Mouse (Mus musculus): ENCODE data around the gene Sfrp5. TPM values are rescaled to one million over a fixed set of nuclear protein-coding genes. Genes with fewer than 3 reads are reported as not detected.

The Sfrp5 gene
- not detected in 2 replicates for polyA plus RNA-seq (2011; ENCODE audit: insufficient read length, low read depth, missing spikeins)

DNA sequence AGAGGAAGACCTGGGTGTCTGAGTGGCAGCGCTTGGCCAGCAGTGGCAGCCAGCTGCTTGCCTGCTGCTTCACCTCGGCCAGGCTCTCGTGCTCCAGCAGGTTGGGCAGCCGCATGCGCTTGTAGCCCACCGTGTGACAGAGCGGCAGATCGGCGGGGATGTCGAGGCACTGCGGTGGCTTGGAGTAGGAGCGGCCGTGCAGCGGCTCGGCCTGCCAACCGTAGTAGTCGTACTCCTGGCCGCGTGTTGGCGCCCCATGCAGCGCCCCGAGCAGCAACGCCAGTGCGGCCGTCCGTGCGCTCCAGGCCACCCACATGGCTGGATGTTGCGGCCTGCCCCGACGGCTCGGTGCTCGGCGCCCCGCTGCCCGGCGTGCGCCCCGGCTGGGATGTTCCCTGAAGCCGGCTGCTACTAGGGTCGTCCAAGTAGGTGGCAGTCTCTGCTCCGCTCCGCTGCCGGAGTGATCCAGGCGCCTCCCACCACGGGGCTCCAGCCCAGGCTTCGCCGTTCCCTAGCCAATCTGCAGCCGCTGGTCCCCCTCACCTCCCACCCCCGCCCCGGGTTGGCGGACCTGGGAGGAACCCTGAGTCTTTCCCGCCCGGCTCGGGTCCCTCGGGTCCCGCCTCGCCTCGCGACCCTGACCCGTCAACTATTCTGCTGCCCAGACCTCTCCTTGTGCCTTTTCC lies at the start of gene Sfrp5:
Sfrp5 (minus strand) TSS at position 557 of the 686 bp plus-strand sequence.
- H3K27ac ChIP-seq (ENCODE audit: insufficient read depth, low read length), result no peak within 1 kb of the TSS
- no peak within 1 kb of the TSS for H3K4me3 ChIP-seq (ENCODE audit: insufficient read depth, low read length)
- TF ChIP-seq POLR2A (IDR thresholded peaks at IDR 0.05; ENCODE audit: low read depth, low read length) (no peak), CTCF (IDR thresholded peaks at IDR 0.05; ENCODE audit: borderline replicate concordance, insufficient read depth, low read length) (no peak)
- no peaks in the 10 kb centered on the region for H3K4me1 ChIP-seq (ENCODE audit: control insufficient read depth, insufficient read depth, low read length)

DNA sequence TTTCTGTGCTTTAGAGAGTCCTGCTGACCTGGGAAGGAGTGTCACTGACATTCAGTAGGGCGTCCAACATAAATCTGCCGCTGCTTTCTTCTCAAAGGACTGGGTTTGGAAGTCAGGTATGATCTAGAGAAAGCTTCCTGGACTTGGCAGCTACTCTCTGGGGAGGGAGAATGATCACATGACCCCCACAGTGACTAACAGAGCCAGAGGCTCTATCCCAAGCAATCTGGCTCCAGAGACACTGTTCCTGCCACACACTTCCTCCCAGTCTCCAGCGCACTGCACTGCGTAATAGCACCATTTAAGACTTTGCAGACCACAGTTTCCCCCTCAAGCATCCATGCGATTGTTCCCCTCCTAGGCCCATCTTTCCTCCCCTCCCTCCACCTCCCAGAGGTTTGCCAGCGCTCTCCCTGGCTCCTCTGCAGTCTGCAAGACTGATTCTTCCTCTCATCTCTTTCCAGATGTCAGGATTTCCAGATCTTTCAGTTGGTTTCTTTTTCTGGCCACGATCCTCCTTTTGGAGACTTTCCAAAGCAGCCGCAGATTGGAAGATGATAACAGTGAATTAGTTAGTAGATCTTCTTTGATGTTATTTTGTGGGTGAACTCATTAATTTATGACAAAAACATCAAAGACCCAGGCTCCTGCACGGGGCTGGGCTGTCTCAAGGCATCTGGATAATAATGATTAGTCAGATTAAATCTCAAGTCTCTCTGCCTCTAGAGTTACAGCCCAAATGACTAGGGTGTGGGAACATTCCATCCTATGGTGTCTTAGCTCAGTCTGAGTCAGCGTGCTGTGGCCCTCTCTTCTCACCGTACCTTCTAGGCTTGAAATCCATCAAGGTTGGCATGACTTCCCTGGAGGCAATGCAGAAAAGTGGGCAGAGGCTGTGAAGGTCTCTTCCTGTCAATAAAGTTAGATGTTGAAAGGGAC lies 48.2 kb upstream of the Sfrp5 start:
- TF ChIP-seq POLR2A (IDR thresholded peaks at IDR 0.05; ENCODE audit: low read depth, low read length) (no peak), CTCF (IDR thresholded peaks at IDR 0.05; ENCODE audit: borderline replicate concordance, insufficient read depth, low read length) (no peak)
- no peaks in the 10 kb centered on the region for H3K4me1 ChIP-seq (ENCODE audit: control insufficient read depth, insufficient read depth, low read length)
- H3K27ac ChIP-seq (ENCODE audit: insufficient read depth, low read length), result no peak overlapping the region
- H3K4me3 ChIP-seq (ENCODE audit: insufficient read depth, low read length), result no peak overlapping the region

DNA sequence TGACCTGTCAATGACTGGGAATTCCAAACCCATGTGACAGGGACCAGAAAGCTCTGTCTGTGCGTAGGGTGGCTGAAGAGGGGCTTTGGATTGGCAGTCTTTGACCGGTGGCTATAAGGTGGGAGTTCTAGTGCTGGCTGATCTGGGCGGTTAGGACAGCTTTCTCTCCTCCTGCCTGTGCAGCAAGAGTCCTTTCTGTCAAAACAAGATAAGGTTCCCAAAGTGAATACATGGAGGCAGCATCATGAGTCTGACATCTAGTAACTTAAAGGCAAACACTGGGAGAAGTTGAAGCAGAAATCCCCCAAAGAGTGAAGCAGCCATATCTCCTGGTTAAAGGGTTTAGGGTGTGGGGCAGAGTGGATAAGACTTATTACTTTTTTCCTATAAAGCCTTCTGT lies 45.5 kb upstream of the Sfrp5 start, which contains the start of gene Golga7b:
Golga7b (plus strand) TSS at position 56 of the 400 bp plus-strand sequence.
- TF ChIP-seq POLR2A (IDR thresholded peaks at IDR 0.05; ENCODE audit: low read depth, low read length) (no peak), CTCF (IDR thresholded peaks at IDR 0.05; ENCODE audit: borderline replicate concordance, insufficient read depth, low read length) (no peak)
- Histone ChIP-seq H3K4me1 (ENCODE audit: control insufficient read depth, insufficient read depth, low read length) (no peaks in the 10 kb centered on the region), H3K27ac (ENCODE audit: insufficient read depth, low read length) (no peak within 1 kb of the TSS), H3K4me3 (ENCODE audit: insufficient read depth, low read length) (no peak within 1 kb of the TSS)

DNA sequence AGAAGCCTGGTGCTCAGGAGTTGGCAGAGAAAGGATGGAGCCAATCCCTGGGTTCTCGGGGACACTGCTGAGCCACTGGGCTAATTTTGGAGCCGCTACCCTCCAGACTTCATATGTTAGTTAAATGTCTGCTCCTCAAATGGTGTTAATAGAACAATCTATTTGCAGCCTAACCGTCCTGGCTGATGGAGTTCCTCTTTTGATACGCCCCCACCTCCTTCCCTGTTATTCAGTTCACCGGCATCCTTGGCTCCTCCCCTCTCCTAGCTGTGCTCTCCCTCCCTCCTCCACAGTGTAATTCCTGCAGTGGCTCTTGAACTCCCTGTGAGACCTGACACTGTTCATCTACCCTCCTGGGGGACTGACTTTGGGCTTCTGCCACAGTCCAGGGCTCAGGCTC lies 44.6 kb upstream of the Sfrp5 start:
- Histone ChIP-seq H3K4me1 (ENCODE audit: control insufficient read depth, insufficient read depth, low read length) (no peaks in the 10 kb centered on the region), H3K27ac (ENCODE audit: insufficient read depth, low read length) (no peak overlapping the region), H3K4me3 (ENCODE audit: insufficient read depth, low read length) (no peak overlapping the region)
- TF ChIP-seq POLR2A (IDR thresholded peaks at IDR 0.05; ENCODE audit: low read depth, low read length) (no peak), CTCF (IDR thresholded peaks at IDR 0.05; ENCODE audit: borderline replicate concordance, insufficient read depth, low read length) (no peak)

DNA sequence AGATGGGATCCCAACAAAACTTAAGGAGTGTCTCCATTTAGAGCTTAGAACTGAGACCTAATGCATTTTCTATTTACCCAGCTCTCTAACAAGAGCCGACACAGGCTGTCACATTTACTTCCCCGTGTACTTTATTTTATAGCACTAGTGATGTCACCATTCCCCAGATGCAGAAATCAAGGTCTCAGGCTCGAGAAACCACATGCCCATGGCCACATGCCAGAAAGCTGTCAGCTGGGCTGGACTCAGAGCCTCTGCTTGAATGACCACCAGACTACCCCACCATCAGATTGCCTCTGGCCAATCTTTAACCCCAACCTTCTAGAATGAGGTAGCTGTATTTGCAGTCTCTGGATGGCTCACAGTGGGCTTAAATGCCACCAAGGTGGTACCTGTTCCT lies 41.3 kb upstream of the Sfrp5 start:
- Histone ChIP-seq H3K4me3 (ENCODE audit: insufficient read depth, low read length) (no peak overlapping the region), H3K27ac (ENCODE audit: insufficient read depth, low read length) (no peak overlapping the region), H3K4me1 (ENCODE audit: control insufficient read depth, insufficient read depth, low read length) (no peaks in the 10 kb centered on the region)
- no peak for TF ChIP-seq CTCF (IDR thresholded peaks at IDR 0.05; ENCODE audit: borderline replicate concordance, insufficient read depth, low read length)
- TF ChIP-seq POLR2A (IDR thresholded peaks at IDR 0.05; ENCODE audit: low read depth, low read length), result no peak

DNA sequence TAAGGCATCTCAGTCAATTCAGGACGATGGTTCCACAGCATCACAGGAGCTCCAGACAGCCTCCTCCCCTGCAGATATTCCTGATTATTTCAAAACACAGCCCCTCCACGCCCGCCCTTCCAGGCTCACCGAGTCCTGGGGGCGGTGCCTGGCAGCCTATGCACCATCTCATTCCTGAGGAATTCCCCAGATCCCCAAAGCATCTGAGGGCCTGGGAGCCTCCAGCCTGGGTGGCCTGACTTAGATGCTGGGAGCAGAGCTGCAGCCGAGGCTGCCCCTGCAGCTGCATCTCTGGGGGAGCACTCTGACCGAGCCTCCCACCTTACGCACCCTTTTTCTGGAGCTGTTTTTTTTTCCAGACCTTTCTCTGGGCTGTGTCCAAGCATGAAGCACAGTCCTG lies 38.8 kb upstream of the Sfrp5 start:
- Histone ChIP-seq H3K4me1 (ENCODE audit: control insufficient read depth, insufficient read depth, low read length) (no peaks in the 10 kb centered on the region), H3K4me3 (ENCODE audit: insufficient read depth, low read length) (no peak overlapping the region), H3K27ac (ENCODE audit: insufficient read depth, low read length) (no peak overlapping the region)
- TF ChIP-seq POLR2A (IDR thresholded peaks at IDR 0.05; ENCODE audit: low read depth, low read length), result no peak
- no peak for TF ChIP-seq CTCF (IDR thresholded peaks at IDR 0.05; ENCODE audit: borderline replicate concordance, insufficient read depth, low read length)

DNA sequence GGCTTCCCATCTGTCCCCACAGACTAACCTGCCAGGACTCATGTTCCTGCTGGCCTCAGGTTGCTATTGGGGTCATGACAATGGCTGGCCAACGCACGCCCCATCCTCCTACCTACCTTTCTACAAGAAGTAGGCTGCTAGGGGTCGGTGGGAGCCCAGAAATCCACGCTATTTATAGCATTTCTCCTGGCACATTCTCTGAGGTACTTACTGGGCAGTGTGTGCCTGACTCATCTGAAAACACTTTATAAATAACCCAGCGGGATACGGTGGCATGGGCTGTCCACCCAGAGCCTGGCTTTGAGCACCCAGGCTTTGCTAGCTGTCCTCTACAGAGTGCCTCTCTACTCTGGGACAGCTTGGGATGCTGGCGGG lies 36.3 kb upstream of the Sfrp5 start:
- H3K27ac ChIP-seq (ENCODE audit: insufficient read depth, low read length), result no peak overlapping the region
- TF ChIP-seq CTCF (IDR thresholded peaks at IDR 0.05; ENCODE audit: borderline replicate concordance, insufficient read depth, low read length) (no peak), POLR2A (IDR thresholded peaks at IDR 0.05; ENCODE audit: low read depth, low read length) (no peak)
- no peak overlapping the region for H3K4me3 ChIP-seq (ENCODE audit: insufficient read depth, low read length)
- no peaks in the 10 kb centered on the region for H3K4me1 ChIP-seq (ENCODE audit: control insufficient read depth, insufficient read depth, low read length)

DNA sequence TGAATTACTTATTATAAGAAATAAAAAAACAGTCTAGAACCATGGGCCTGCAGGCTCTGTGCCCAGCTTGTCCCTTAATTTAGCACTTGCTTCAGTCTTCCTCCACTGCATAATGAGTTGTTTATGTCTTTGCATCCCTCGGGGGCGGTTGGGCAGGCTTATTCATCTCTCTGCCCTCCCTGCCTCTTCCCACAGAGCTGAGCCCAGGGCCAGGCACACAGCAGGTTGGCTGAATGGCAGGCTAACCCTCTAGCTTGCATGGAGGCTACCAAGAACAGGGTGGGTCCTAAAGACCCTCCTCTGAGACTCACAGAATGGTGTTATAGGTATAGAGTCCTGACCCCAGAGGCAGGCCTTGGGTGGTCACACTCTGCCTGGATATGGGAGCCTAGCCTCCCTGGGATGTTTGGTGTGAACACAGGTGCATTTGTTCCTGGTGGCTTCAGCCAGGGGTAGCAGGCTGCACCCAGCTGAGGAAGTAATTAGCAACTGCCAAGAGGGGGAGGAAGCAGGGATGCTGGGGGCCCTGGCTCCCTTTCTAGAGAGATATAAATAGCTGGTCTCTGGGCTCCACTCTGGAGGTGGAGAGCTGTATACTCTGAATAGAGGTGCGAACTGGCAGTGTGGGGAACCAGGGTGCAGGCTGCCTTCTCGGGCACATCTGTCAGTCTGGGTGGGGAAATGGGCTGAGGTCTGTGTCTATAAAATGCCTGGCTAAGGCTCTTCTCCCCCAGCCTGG lies 35.7 kb upstream of the Sfrp5 start:
- H3K27ac ChIP-seq (ENCODE audit: insufficient read depth, low read length), result no peak overlapping the region
- H3K4me1 ChIP-seq (ENCODE audit: control insufficient read depth, insufficient read depth, low read length), result no peaks in the 10 kb centered on the region
- no peak for TF ChIP-seq CTCF (IDR thresholded peaks at IDR 0.05; ENCODE audit: borderline replicate concordance, insufficient read depth, low read length)
- TF ChIP-seq POLR2A (IDR thresholded peaks at IDR 0.05; ENCODE audit: low read depth, low read length), result no peak
- no peak overlapping the region for H3K4me3 ChIP-seq (ENCODE audit: insufficient read depth, low read length)

DNA sequence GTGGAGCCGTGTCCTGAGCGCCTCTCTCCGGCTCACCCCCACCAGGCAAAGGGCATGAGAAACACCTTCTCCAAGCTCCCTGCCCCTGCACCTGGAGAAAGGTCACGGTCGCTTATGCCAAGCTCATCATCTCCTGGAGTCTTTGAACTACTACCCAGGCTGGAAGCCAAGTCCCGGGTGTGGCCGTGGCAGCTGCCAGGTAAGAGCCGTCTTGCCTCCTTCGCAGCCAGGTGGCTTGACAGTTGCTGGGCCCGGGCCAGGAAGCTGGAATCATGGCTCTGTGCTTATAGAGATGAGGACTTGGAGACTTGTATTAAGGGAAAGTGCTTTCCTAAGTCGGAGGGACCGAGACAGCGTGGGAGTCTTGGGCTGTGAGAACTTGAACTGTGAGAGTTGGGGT lies 28.9 kb upstream of the Sfrp5 start:
- TF ChIP-seq POLR2A (IDR thresholded peaks at IDR 0.05; ENCODE audit: low read depth, low read length) (no peak), CTCF (IDR thresholded peaks at IDR 0.05; ENCODE audit: borderline replicate concordance, insufficient read depth, low read length) (no peak)
- H3K4me1 ChIP-seq (ENCODE audit: control insufficient read depth, insufficient read depth, low read length), result no peaks in the 10 kb centered on the region
- no peak overlapping the region for H3K4me3 ChIP-seq (ENCODE audit: insufficient read depth, low read length)
- H3K27ac ChIP-seq (ENCODE audit: insufficient read depth, low read length), result no peak overlapping the region

All from embryonic fibroblast, embryonic 13.5 days (primary cell).